Mouse (Mus musculus): ENCODE measurements around the gene Cadm4. TPM values are rescaled to one million over a fixed set of nuclear protein-coding genes. Genes with fewer than 3 reads are reported as not detected.

Cadm4 gene
- polyA plus RNA-seq, 1 experiment = 160 TPM

GRCm38 (mm10) chr7:24523723-24524122, 41.9 kb downstream of the Cadm4 start:
- no peak overlapping the region for H3K4me3 ChIP-seq (ENCODE audit: insufficient read depth, poor library complexity, severe bottlenecking)
- H3K79me2 ChIP-seq (ENCODE audit: control insufficient read depth, insufficient read depth) = no peaks in the 10 kb centered on the region
- H3K36me3 ChIP-seq (ENCODE audit: control insufficient read depth, insufficient read depth) = no peaks in the 10 kb centered on the region
- no peaks in the 10 kb centered on the region for H3K27me3 ChIP-seq (ENCODE audit: control insufficient read depth, insufficient read depth, insufficient read length)
- no peaks in the 10 kb centered on the region for H3K79me3 ChIP-seq (ENCODE audit: low read depth)
- H3ac ChIP-seq (ENCODE audit: control insufficient read depth, insufficient read length, low read depth) = no peak overlapping the region
- TF ChIP-seq FOSL1 (IDR thresholded peaks at IDR 0.05; ENCODE audit: insufficient read depth, low read length, poor library complexity, severe bottlenecking) (no peak), MYOD1 (IDR thresholded peaks at IDR 0.05; ENCODE audit: control insufficient read depth, insufficient read length, low read depth) (no peak), CEBPB (IDR thresholded peaks at IDR 0.05; ENCODE audit: low read depth) (no peak), USF1 (IDR thresholded peaks at IDR 0.05; ENCODE audit: low read depth) (no peak), MYOG (IDR thresholded peaks at IDR 0.05; ENCODE audit: control insufficient read depth, extremely low read depth, insufficient read length) (no peak), MAX (IDR thresholded peaks at IDR 0.05) (no peak), CTCF (IDR thresholded peaks at IDR 0.05; ENCODE audit: control insufficient read depth, insufficient read depth, insufficient read length) (no peak)

- Histone ChIP-seq H3K4me3 (ENCODE audit: insufficient read depth, poor library complexity, severe bottlenecking) (no peak overlapping the region), H3K27me3 (ENCODE audit: control insufficient read depth, insufficient read depth, insufficient read length) (no peaks in the 10 kb centered on the region), H3ac (ENCODE audit: control insufficient read depth, insufficient read length, low read depth) (no peak overlapping the region), H3K36me3 (ENCODE audit: control insufficient read depth, insufficient read depth) (no peaks in the 10 kb centered on the region), H3K79me2 (ENCODE audit: control insufficient read depth, insufficient read depth) (peaks cover 7% of the 10 kb centered on the region), H3K79me3 (ENCODE audit: low read depth) (no peaks in the 10 kb centered on the region)
- TF ChIP-seq MAX (IDR thresholded peaks at IDR 0.05) (no peak), CEBPB (IDR thresholded peaks at IDR 0.05; ENCODE audit: low read depth) (no peak), FOSL1 (IDR thresholded peaks at IDR 0.05; ENCODE audit: insufficient read depth, low read length, poor library complexity, severe bottlenecking) (no peak), CTCF (IDR thresholded peaks at IDR 0.05; ENCODE audit: control insufficient read depth, insufficient read depth, insufficient read length) (no peak), MYOD1 (IDR thresholded peaks at IDR 0.05; ENCODE audit: control insufficient read depth, insufficient read length, low read depth) (no peak), USF1 (IDR thresholded peaks at IDR 0.05; ENCODE audit: low read depth) (no peak)
These were observed 43.2 kb downstream of the Cadm4 start for GRCm38 (mm10) chr7:24524978-24525377.

GRCm38 (mm10) chr7:24525686-24526420, 44.0 kb downstream of the Cadm4 start:
- Histone ChIP-seq H3K79me2 (ENCODE audit: control insufficient read depth, insufficient read depth) (peaks cover 7% of the 10 kb centered on the region), H3K79me3 (ENCODE audit: low read depth) (no peaks in the 10 kb centered on the region), H3K36me3 (ENCODE audit: control insufficient read depth, insufficient read depth) (no peaks in the 10 kb centered on the region), H3ac (ENCODE audit: control insufficient read depth, insufficient read length, low read depth) (no peak overlapping the region), H3K4me3 (ENCODE audit: insufficient read depth, poor library complexity, severe bottlenecking) (no peak overlapping the region), H3K27me3 (ENCODE audit: control insufficient read depth, insufficient read depth, insufficient read length) (no peaks in the 10 kb centered on the region)
- TF ChIP-seq USF1 (IDR thresholded peaks at IDR 0.05; ENCODE audit: low read depth) (no peak), MYOD1 (IDR thresholded peaks at IDR 0.05; ENCODE audit: control insufficient read depth, insufficient read length, low read depth) (no peak), CEBPB (IDR thresholded peaks at IDR 0.05; ENCODE audit: low read depth) (no peak), MYOG (IDR thresholded peaks at IDR 0.05; ENCODE audit: control insufficient read depth, extremely low read depth, insufficient read length) (no peak), FOSL1 (IDR thresholded peaks at IDR 0.05; ENCODE audit: insufficient read depth, low read length, poor library complexity, severe bottlenecking) (no peak)

- no peaks in the 10 kb centered on the region for H3K79me3 ChIP-seq (ENCODE audit: low read depth)
- no peaks in the 10 kb centered on the region for H3K36me3 ChIP-seq (ENCODE audit: control insufficient read depth, insufficient read depth)
- TF ChIP-seq CEBPB (IDR thresholded peaks at IDR 0.05; ENCODE audit: low read depth) = no peak
- no peak for TF ChIP-seq FOSL1 (IDR thresholded peaks at IDR 0.05; ENCODE audit: insufficient read depth, low read length, poor library complexity, severe bottlenecking)
- TF ChIP-seq MAX (IDR thresholded peaks at IDR 0.05) = no peak
- TF ChIP-seq MYOG (IDR thresholded peaks at IDR 0.05; ENCODE audit: control insufficient read depth, extremely low read depth, insufficient read length) = no peak
- no peak for TF ChIP-seq USF1 (IDR thresholded peaks at IDR 0.05; ENCODE audit: low read depth)
- no peak for TF ChIP-seq MYOD1 (IDR thresholded peaks at IDR 0.05; ENCODE audit: control insufficient read depth, insufficient read length, low read depth)
- no peak for TF ChIP-seq CTCF (IDR thresholded peaks at IDR 0.05; ENCODE audit: control insufficient read depth, insufficient read depth, insufficient read length)
- H3K79me2 ChIP-seq (ENCODE audit: control insufficient read depth, insufficient read depth) = peaks cover 7% of the 10 kb centered on the region
- H3K27me3 ChIP-seq (ENCODE audit: control insufficient read depth, insufficient read depth, insufficient read length) = no peaks in the 10 kb centered on the region
- H3ac ChIP-seq (ENCODE audit: control insufficient read depth, insufficient read length, low read depth) = no peak overlapping the region
- no peak overlapping the region for H3K4me3 ChIP-seq (ENCODE audit: insufficient read depth, poor library complexity, severe bottlenecking)
These were observed 47.0 kb downstream of the Cadm4 start for GRCm38 (mm10) chr7:24528861-24529260.

DNA sequence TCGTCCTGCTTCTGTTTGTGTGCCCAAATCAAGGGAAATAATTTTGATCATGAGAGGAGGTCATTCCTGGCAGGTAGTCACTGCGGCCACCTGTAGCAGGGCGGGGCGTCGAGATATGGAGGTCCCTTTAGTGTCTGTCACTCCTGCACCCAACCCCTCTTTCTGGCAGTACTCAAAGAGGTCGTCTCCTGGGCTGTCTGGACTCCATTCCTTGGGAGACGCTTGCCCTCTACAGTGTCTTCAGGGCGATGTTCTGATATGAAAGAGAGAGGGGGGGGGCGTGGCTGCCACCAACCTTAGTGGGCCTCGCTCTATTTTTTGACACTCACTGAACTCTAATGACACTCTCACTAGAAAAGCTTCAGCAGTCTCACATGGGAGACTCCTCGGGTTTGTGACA, 47.8 kb downstream of the Cadm4 start:
- Histone ChIP-seq H3ac (ENCODE audit: control insufficient read depth, insufficient read length, low read depth) (peak overlapping the region; percentile 74), H3K4me3 (ENCODE audit: insufficient read depth, poor library complexity, severe bottlenecking) (peak overlapping the region; percentile 43), H3K36me3 (ENCODE audit: control insufficient read depth, insufficient read depth) (no peaks in the 10 kb centered on the region), H3K79me2 (ENCODE audit: control insufficient read depth, insufficient read depth) (peaks cover 7% of the 10 kb centered on the region), H3K79me3 (ENCODE audit: low read depth) (no peaks in the 10 kb centered on the region), H3K27me3 (ENCODE audit: control insufficient read depth, insufficient read depth, insufficient read length) (no peaks in the 10 kb centered on the region)
- TF ChIP-seq MYOG (IDR thresholded peaks at IDR 0.05; ENCODE audit: control insufficient read depth, extremely low read depth, insufficient read length) (no peak), CEBPB (IDR thresholded peaks at IDR 0.05; ENCODE audit: low read depth) (no peak), CTCF (IDR thresholded peaks at IDR 0.05; ENCODE audit: control insufficient read depth, insufficient read depth, insufficient read length) (no peak), FOSL1 (IDR thresholded peaks at IDR 0.05; ENCODE audit: insufficient read depth, low read length, poor library complexity, severe bottlenecking) (no peak), MYOD1 (IDR thresholded peaks at IDR 0.05; ENCODE audit: control insufficient read depth, insufficient read length, low read depth) (no peak), MAX (IDR thresholded peaks at IDR 0.05) (no peak), USF1 (IDR thresholded peaks at IDR 0.05; ENCODE audit: low read depth) (no peak)

Measured in C2C12 (cell line).